Mouse (Mus musculus) common myeloid progenitor, adult 5-6 weeks (primary cell): ENCODE measurements around the gene Edem1. TPM values are rescaled to one million over a fixed set of nuclear protein-coding genes. Genes with fewer than 3 reads are reported as not detected.

ENCODE experiments used
- ATAC-seq: replicated peaks from 2 replicates; pipeline ENCODE4 v1.8.0; 2016; ENCODE audit warnings: low read depth, mild to moderate bottlenecking, moderate TSS enrichment, inconsistent platforms; ENCODE audit not compliant: poor library complexity, severe bottlenecking
- total RNA-seq: library from RNA; stranded (forward); fragments of 200-1000, 187-1606 nt; gene quantifications from 2 replicates; pipeline ENCODE4 v1.2.3, GENCODE M21; 2017

The Edem1 gene
- total RNA-seq, 1 experiment from 2014 or later: 41.7 TPM

GRCm38 (mm10) chr6:108828872-108829271 is 431 bp downstream of the Edem1 start:
- 0 out of 2 replicates have a peak, but pooled peaks have one; percentile 1 for ATAC-seq

DNA sequence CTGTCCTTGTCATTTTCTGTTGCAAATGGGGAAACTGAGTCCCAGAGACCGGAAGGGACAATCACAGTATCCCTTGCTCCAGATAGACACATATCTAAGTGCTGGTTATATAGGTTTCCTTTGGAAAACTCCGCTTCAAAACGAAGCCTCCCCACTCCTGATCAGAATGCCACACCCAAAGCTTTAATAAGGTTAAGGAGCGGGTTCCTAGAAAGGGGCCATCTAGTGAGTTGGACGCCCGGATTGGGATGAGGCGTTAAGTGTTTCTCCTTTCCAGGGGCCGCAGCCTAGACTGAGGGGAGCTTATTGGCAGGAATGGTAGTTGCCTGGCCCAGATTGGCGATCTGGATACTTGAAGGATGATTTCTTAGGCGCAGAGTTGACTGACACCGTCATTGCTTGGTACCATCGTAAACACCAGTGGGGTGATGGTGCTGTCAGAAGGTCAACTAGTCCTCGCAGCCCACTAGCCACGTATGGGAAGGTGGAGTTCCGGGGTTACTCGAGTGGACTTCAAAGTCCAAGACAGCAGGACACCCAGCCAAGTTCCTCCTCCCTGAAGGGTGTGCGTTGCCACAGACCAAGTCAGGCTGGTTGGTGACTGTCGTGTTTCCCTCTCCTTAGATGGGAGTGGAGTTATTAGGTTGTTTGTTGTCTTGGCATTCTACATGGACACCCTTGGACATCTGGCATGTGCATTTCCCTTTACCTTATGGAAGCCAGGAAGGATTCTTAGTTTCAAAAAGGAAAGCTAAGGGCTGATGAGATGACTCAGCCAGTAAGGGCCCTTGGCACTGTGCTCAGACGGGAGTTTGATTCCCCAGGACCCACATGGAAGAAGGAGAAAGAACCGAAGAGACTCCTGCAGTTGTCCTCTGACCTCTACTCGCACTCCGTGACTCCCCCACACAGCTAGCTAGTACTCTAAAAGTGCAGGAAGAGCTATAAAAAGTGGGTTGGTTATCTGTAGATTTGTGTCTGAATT is 1.2 kb downstream of the Edem1 start:
- ATAC-seq: no peak

DNA sequence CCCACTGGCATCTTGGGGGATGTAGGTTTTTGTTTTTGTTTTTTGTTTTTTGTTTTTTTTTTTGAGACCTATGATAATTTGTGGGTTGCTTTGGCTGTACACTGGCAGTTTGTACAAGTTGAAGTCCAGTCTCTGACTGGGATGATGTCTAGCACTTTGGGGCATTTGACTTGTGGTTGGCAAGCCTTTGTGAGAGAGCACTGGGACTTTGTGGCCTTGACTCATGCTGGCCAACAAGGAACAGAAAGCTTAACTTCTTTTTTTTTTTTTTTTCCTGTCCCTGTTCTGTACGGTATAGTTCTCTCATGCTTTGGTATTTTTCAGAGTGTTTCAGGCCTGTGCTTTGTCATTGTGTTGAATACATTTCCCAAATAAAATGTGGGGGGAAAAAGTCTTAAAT is 3.7 kb downstream of the Edem1 start:
- ATAC-seq: no peak

DNA sequence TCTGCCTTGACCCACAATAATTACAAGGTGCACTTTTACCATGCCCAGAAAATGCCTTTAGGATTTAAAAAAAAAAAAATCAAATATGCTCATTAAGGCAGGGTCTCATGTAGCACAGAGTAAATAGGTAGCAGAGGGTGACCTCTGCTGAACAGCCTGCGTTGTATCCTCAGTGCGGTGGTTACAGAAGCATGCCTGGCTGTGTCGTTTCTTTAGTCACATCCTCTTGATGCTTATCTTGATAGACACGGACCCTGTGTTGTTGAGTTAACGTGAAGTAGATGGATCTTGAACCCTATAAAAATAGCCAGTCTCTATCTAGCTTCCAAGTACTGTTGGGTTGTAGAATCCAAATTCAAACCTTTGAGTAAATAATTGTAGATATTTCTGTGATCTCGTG is 4.5 kb downstream of the Edem1 start:
- no peak for ATAC-seq

DNA sequence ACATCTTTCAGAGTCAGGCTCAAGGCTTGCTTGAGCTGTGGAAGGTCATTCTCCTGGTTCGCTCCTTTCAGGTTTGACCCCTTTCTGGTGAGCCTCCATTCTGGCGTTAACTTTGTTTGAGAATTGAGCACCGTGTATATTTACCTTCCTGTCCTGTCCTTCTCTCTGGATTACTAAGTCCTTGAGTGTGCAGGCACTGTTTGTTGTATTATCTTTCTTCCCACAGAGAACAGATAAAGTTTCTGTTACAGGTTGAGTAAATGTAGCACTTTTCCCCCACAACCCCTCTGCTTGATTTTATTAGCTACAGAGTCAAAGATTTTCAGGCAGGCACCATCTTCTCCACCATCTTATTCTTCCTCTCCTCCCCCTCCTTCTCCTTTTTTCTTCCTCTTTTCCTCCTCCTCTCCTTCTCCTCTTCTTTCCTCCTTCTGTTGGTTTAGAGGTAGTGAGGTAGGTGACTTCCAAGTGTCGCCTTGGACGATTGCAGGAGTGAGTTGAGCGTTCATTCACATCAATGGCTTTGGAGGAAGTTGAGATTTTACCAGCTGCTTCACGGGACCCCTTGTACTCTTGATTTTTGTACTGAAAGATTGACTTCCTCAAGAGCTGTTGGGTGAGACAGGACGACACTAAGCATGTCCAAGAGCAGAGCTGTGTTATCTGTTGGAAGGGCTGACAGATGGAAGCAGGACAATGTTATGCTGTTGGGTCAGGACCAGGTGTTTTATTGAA is 5.7 kb downstream of the Edem1 start:
- ATAC-seq: no peak

DNA sequence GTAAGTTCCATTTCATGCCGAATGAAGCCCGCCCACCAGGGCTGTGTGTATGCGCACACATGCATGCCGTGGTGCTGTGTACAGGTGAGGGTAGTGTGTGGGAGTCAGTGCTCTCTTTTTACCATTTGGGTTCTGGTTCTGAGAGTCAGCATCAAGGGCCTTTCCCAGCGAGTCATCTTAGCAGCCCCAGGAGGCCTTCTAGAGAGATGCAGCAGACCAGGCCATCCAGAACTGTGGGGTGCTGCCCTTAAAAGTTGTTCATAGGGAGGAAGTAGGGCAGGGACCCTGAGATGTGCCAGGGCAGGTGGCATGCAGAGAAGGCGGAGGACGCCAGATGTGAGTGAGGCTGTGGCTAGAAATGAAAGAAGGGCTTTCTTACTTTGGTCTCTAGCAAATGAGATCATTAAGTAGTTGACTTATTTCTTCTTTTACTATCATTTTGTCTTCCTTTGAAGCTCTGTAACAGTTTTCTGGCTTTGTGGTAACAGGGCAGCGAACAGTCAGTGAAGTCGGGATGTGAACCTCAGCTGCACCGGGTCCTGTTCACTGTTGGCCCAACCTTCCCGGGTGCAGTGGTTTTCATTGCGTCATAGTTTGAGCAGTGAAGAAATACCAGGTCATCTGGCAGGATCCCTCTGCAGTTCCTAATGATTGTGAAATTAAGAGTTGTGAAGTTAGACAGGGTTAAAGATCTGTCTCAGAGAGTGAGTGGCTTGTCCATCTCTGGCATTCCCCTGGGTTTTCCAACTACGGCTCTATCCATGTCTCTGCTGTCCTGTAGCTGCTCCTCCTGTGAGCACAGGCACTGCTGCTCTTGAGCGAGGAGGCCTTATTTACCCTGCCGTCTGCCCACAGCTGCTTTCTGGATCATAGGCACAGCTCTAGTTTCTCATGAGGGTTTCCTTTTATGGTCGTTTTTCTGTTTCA is 7.6 kb downstream of the Edem1 start:
- ATAC-seq: peak; percentile 85

GRCm38 (mm10) chr6:108837081-108837480 is 8.6 kb downstream of the Edem1 start:
- ATAC-seq: no peak

DNA sequence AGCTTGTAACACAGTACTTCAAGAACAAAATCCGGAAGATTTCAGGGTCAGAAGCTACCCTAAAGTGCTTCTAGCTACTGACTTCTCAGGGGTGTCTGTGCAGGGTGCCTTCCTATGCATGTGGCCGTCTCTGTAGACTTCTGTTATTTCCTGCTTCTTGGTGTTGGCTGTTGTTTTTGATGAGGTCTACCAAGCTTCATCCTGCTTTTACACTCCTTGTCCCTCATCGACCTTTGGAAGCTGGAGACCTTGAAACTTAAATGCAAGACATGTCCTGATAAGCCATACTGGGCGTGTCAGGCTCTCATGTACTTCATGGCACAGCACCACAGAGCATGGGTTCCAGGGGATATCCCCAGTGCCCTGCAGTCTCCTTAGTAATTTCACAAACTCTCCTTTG is 9.5 kb downstream of the Edem1 start:
- ATAC-seq: no peak

DNA sequence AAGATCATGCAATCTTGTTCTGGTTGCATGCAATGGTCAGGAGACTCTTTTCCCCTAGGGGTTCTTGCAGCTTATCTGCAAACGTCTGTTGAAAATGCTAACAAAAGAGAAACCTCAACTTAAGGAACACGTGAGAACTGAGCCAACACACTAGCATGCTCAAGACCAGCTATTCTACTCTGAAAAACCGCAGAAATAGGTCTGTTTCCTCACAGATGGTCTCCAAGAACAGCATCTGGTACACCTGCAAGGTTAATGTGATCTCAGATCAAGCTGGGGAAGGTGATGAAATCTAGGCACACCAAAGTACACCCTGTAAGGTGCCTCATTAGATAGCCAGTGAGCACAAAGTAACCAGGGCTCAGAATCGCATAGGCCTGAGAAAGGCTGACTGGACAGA is 11.0 kb downstream of the Edem1 start:
- no peak for ATAC-seq

DNA sequence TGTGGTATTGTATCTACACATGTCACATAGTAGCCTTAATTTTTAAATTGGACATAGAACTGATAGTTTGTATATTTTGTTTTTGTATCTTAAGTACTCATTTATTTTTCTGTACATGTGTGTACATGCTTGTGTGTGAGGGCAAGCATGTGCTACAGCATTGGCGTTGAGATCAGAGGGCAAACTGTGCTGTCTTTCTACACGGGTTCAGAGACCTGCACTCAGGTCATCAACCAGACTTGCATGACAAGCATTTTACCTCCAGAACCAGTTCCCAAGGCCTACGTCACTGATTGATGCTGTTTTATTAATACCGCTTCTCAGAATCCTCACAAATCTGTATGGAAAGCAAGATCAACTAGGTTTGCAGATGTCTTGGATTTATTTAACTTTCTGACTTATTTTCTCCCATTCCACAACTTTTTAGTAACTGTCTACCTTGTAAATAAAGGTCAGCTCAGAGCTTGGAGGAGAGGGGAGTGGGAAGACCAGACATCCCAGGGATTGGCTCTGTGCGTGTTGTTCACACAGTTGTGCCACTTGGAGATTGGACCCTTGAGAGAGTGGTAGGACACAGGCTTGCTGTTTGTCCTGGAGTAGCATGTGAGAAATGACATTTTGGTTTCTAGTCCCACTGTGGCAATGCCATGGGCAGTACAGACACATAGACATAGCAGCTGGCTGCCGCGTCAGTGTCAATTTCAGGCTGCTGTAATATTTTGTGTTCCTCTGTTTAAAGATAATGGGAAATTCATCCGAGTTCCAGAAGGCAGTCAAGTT is 12.6 kb downstream of the Edem1 start:
- ATAC-seq: no peak

GRCm38 (mm10) chr6:108843664-108844063 is 15.2 kb downstream of the Edem1 start:
- ATAC-seq: no peak

GRCm38 (mm10) chr6:108844093-108844492 is 15.7 kb downstream of the Edem1 start:
- ATAC-seq: 0 out of 2 replicates have a peak, but pooled peaks have one; percentile 52

DNA sequence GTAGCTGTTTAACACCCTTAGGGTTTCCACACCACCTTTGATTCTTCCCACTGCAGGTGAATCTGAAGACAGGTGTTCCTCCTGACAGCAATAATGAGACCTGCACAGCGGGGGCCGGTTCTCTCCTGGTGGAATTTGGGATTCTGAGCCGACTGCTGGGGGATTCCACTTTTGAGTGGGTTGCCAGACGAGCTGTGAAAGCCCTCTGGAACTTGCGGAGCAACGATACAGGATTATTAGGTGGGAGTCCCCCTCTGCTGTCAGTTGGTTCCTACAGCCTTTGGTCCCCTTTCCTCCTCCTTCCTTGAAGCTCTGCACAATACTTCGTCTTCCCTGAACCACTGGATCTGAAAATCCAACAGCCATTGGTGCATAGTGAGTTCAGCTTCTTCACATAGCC is 16.3 kb downstream of the Edem1 start:
- no peak for ATAC-seq

GRCm38 (mm10) chr6:108852088-108852670 is 23.7 kb downstream of the Edem1 start:
- ATAC-seq: no peak

DNA sequence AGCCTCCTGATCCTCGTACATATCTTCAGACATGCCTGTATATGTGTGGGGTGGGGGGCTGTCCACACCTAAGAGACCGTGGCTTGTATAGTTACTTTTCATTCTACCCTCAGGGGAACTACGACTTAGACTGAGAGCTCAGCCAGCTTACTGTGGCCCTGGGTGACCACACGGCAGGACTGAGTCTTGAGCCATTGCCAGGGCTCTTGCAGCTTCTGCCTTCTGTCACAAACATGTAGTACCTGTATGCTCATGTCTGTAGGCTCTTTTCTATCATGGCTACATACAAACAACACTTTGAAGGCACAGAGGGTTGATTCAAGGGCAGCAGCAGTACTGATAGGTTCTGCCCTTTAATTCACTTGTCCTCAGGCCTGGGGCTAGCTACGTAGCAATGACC is 24.5 kb downstream of the Edem1 start:
- no peak for ATAC-seq

GRCm38 (mm10) chr6:108858583-108858982 is 30.1 kb downstream of the Edem1 start:
- ATAC-seq: no peak

DNA sequence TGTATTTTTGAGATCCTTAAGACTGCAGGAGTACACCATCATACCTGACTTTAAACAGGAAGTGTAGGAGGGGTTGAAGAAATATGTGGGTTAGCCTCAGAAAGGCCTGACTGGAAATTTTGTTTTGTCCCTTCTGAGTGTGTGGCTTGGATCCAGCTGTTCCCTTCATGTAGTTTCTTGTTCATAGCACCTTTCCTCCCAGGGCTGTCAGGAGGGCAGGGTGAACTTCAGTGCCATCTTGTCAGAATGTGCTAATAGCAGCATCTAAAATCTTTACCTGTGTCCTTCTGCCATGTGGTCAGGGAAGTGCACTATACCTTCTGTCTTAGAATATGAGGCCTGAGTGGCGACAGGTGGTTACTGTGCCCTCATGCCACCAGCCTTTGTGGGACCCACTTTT is 32.8 kb downstream of the Edem1 start:
- no peak for ATAC-seq

DNA sequence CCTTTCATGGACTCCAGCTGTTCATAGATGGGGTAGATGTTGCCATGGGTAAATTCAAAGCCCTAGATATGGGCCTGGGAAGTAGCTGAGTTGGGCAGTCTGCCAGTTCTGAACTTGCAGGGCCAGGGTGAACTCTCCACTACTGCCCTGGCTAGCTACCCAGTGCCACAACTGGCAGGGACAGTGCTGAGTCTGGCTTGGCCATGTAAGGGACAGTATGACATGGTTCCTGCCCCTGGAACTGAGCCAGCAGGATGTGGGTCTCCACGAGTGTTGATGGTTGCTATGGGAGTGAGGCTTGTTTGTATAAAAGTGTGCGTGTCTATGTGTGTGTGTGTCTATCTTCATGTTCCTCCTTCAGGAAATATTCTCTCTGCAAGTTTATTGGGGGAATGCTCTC is 34.1 kb downstream of the Edem1 start:
- peak; percentile 62 for ATAC-seq

DNA sequence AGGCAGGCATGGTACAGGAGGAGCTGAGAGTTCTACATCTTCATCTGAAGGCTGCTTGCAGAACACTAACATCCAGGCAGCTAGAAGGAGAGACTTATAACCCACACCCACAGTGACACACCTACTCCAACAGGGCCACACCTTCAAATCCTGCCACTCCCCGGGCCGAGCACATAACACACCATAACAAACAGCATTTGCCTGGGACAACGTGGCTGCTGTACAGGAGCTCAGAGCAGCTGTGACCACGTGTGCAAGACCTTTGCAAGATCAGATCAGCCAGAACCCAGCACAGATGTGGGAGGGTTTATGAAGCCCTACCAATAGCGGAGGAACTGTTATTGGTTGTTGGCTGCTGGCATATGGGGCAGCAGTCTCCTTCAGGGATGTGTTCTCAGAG is 37.9 kb downstream of the Edem1 start:
- ATAC-seq: no peak
